Mouse (Mus musculus): ENCODE data around the gene Gemin7. TPM values are rescaled to one million over a fixed set of nuclear protein-coding genes. Genes with fewer than 3 reads are reported as not detected.
"Not testable (repeated sequence)": the region's sequence is repeated elsewhere in the genome, so short reads cannot be mapped to it uniquely, and the experiment has no call there.

Gene Gemin7
- 10 to 100 TPM; 50.0 to 55.1 TPM for total RNA-seq (2021)
- long read RNA-seq, experiment 1, transcript Gemin7-201 (2 exons, 763 nt): major isoform, 52 of 57 reads
- long read RNA-seq, experiment 1, partial matches to known transcripts: 0 of 57 reads
- long read RNA-seq, experiment 1, other reads (novel, unspliced or antisense): 3 of 57 reads
- long read RNA-seq, experiment 2, transcript Gemin7-201 (2 exons, 763 nt): major isoform, 40 of 44 reads
- long read RNA-seq, experiment 2, partial matches to known transcripts: 0 of 44 reads
- long read RNA-seq, experiment 2, other reads (novel, unspliced or antisense): 4 of 44 reads

GRCm38 (mm10) chr7:19577141-19577852 is at the start of gene Gemin7, which contains the start of gene Zfp296:
Gene Gemin7 (minus strand): TSS chr7:19577595.
Gene Zfp296 (plus strand): TSS chr7:19577287.
- DNase-seq: peak; percentile 34
- intact Hi-C loops (cut with DNase I; ENCODE audit: low total_unique reads): no loop called here

GRCm38 (mm10) chr7:19623433-19623832 is 46.0 kb upstream of the Gemin7 start:
- intact Hi-C loops (cut with DNase I; ENCODE audit: low total_unique reads): no loop called here

DNA sequence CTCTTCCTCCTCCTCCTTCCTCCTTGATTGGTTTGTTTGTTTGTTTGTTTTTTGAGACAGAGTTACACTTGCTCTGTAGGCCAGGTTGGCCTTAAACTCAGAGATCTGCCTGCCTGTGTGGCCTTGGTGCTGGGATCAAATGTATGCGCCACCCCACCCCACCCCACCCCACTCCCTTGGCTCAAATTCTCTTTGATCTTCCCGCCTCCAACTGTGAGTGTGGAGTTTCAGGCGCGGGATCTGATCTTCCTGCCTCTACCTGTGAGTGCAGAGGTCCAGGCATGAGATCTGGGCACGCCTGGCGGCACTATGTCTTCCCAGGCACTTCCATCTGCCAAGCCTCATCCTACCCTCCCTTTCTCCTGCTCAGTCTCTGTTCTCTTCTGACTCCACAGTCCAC is 44.8 kb upstream of the Gemin7 start:
- intact Hi-C loops (cut with DNase I; ENCODE audit: low total_unique reads): no loop called here
- no peak for DNase-seq

More at GRCm38 (mm10) chr7:19623433-19623832, 46.0 kb upstream of the Gemin7 start:
- DNase-seq: no peak

DNA sequence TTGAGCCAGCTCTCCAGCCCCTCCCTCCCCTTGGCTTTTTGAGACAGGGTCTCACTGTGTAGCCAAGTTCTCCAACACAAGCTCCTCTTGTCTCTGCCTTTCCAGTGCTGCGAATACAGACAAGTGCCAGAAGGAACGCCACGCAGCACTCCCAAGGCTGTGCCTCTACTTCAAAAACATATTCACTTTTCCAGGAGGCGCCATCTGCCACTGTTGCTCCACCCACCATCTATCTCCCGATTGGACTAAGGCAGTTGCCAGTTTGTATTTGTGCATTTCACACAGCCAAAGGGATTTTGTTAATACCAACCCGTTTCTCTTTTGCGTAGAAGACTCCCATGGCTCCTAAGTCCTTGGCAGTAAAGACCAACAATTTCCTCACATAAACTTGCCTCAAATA is 43.4 kb upstream of the Gemin7 start:
- intact Hi-C loops (cut with DNase I; ENCODE audit: low total_unique reads): no loop called here
- no peak for DNase-seq

- intact Hi-C loops (cut with DNase I; ENCODE audit: low total_unique reads): loop anchor here (5.0 kb wide), 1 partner anchor 37 kb away; no protein-coding TSS in a partner anchor
- peak; percentile 61 for DNase-seq
Observed at GRCm38 (mm10) chr7:19619004-19619801, 41.8 kb upstream of the Gemin7 start.

GRCm38 (mm10) chr7:19615036-19615577 is 37.7 kb upstream of the Gemin7 start:
- no peak for DNase-seq
- intact Hi-C loops (cut with DNase I; ENCODE audit: low total_unique reads): loop anchor here (5.0 kb wide), 1 partner anchor 33 kb away; no protein-coding TSS in a partner anchor

- no peak for DNase-seq
- intact Hi-C loops (cut with DNase I; ENCODE audit: low total_unique reads): loop anchor here (5.0 kb wide), 1 partner anchor 99 kb away; no protein-coding TSS in a partner anchor
Observed at GRCm38 (mm10) chr7:19610969-19611368, 33.6 kb upstream of the Gemin7 start.

- intact Hi-C loops (cut with DNase I; ENCODE audit: low total_unique reads): loop anchor here (5.0 kb wide), 1 partner anchor 97 kb away; no protein-coding TSS in a partner anchor
- DNase-seq: no peak
Observed at GRCm38 (mm10) chr7:19609641-19610332, 32.4 kb upstream of the Gemin7 start.

GRCm38 (mm10) chr7:19607291-19607690 is 29.9 kb upstream of the Gemin7 start:
- intact Hi-C loops (cut with DNase I; ENCODE audit: low total_unique reads): no loop called here
- no peak for DNase-seq

- intact Hi-C loops (cut with DNase I; ENCODE audit: low total_unique reads); DNase-seq: not testable (repeated sequence)
Observed at GRCm38 (mm10) chr7:19604606-19605214, 27.3 kb upstream of the Gemin7 start.

DNA sequence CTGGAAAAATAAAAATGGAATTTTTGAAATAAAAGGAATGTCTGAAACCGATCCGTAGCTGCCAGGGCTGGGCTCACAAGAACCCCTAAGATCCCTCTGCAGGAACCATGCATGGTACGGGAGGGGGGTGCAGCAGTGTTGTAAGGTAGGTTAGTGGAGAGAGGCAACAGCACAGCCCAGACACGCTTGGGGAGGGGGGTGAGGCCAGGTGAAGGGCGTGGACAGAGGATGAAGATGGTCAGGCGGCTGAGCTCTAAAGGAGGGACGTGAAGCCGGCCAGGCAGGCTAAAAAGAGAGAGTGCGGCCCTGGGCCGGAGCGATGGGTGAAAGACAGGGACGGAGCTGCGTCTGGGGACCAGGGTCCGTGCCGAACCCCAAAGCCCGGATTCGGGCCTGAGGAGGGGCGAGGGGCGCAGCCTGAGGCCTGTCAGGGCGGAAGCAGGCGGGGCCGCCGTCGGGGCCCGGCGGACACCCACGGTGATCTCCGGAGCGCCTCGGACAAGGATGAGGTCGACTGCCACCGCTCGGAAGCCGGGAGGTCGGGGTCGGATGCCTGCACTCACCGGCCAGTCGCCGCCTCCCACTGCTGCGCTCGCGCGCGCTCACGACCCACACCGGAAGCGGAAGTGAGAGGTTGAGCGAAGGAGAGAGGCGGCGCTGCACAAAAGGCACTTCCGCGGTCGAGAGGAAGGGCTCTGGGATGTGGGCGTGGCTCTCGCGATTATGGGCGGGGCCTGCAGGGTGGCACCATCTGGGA is 26.6 kb upstream of the Gemin7 start, which contains the start of gene Clasrp:
TSS of gene Clasrp (minus strand) at position 638 of the 757 bp plus-strand sequence.
- intact Hi-C loops (cut with DNase I; ENCODE audit: low total_unique reads): no loop called here
- DNase-seq: peak; percentile 97

DNA sequence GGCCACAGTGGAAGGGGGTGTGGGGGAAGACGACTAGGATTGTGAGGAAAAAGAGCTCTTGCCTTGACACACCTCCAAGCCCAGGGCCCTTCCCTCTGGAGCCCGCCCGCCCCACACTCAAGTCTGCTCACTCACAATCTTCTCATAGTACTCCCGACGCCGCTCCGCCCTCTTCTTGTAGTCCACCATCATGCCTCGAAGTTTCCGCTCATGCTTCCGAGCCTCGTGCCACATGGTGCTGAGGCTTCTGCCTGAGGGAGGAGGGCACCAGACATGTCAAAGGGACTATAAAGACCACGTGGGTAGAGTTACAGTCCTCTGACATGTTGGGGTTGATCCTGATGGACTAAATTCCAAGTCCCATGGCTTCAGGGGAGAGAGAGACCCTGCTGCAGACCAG is 25.7 kb upstream of the Gemin7 start:
- intact Hi-C loops (cut with DNase I; ENCODE audit: low total_unique reads): no loop called here
- DNase-seq: no peak

DNA sequence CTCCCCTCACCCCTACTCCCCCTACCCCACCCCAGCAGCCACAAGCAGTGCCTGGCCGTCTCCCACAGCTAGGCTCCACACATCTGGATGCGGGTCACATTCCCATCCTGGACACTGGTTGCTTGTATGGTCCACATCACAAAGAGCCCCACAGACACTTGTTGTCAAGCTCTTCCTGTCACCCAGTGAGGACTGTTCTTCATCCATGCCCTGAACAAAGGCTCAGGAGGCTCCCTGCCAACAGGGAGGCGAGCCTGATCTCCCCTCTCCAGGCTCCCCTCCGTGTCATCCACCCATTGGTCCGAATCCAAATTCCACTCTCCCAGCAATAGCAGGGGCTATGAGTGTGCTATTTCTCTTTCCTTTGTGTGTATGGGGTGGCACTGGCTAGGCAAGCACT is 23.2 kb upstream of the Gemin7 start:
- intact Hi-C loops (cut with DNase I; ENCODE audit: low total_unique reads): no loop called here
- DNase-seq: no peak

DNA sequence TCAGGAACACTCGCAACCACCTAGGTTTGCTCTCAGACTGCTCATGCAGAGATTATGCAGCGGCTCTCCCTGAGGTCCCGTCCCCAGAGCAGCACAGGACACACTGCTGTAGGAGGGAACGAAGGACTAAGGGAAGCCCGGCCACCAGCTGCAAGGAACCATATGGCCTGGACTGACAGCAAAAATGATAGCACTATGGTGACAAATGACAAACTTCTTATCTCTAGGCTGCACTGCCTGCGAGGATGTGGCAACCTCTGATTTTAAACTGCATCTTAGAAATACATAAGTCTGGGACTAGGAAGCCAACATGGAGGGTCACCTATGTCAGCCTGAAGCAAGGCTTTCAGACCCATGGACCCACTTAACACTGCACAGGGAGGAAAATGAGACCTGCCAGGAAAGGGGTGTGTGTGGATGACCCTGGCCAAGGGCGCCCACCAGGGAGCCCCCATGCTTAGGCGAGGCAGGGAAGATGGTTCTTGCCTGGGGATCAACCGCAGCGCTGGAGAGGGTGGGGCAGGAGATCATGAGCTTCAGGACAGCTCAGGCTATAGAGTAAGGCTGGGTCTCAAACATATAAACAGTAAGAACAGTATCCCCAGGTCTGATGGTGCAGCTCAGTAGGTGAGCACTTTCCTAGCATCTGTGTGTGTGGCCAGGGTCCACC is 15.8 kb upstream of the Gemin7 start:
- intact Hi-C loops (cut with DNase I; ENCODE audit: low total_unique reads): no loop called here
- DNase-seq: no peak

GRCm38 (mm10) chr7:19589917-19590316 is 12.5 kb upstream of the Gemin7 start:
- DNase-seq: peak; percentile 72
- intact Hi-C loops (cut with DNase I; ENCODE audit: low total_unique reads): no loop called here

DNA sequence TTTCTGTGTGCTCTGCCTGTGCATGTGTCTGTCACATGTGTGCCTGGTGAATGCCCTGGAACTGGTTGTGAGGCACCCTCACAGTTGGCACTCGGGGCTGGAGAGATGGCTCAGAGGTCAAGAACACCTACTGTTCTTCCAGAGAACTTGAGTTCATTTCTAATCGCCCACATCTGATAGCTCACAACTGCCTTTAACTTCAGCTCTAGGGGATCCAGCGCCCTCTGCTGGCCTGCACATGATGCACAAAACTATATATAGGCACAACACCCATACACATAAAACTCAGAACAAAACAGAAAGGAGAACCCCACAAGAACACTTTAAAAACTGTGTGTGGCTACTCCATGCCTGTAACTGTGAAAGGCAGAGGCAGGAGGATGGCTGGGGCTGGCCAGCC is 11.8 kb upstream of the Gemin7 start:
- intact Hi-C loops (cut with DNase I; ENCODE audit: low total_unique reads): no loop called here
- DNase-seq: peak; percentile 46

GRCm38 (mm10) chr7:19586269-19586668 is 8.9 kb upstream of the Gemin7 start:
- DNase-seq: no peak
- intact Hi-C loops (cut with DNase I; ENCODE audit: low total_unique reads): no loop called here

Data from gastrocnemius, postnatal 14 days (tissue).